Mouse (Mus musculus) gastrocnemius, postnatal 25 days (tissue): ENCODE measurements at regions not wholly inside any gene's neighbourhood (a gene's known extent, or its start where the extent isn't known, plus 50 kb on each side); places are given as distances from the start of the nearest gene placed in this dataset.
A peak's percentile ranks its signal among the peaks of the same experiment; 100 is the strongest.

Source experiments
- DNase-seq: peaks from one replicate; pipeline ENCODE4 v3.0.0; 2022

DNA sequence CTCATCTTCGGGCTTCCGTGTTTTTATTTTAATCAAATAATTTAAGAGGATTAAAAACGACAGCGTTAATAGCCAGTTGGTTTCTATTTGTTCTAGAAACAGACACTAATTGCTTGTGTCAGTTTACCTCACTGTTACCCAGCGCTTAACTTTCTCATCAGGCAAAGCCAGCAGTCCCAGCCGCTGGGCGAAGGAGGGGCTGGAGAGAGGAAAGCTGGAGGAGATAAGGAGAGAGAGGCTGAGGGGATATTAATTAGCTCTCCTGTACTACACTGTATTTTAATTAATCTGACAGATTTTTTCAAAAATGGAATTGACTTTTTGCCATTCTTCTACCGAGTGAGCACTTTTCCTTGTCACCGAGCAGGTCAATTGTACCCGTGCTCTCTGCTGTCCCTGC, 559.5 kb upstream of the Mki67 start:
- no peak for DNase-seq

DNA sequence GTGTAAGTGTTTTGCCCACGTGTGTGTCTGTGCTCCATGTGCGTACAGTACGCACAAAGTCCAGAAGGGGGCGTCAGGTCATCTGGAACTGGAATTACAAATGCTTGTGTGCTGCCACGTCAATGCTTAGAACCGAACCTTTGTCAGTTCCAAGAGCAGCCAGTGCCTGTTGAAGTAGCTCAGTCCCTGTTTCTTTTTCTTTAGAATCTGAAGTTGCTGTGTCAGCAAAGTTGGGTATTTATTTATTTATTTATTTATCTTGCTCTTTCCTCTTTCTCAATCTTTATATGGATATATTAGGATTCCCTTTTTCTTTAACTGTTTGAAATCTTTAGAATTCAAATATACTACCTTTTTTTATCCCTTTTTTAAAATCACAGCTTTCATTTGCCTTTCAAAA, 567.6 kb upstream of the Mki67 start:
- no peak for DNase-seq

DNA sequence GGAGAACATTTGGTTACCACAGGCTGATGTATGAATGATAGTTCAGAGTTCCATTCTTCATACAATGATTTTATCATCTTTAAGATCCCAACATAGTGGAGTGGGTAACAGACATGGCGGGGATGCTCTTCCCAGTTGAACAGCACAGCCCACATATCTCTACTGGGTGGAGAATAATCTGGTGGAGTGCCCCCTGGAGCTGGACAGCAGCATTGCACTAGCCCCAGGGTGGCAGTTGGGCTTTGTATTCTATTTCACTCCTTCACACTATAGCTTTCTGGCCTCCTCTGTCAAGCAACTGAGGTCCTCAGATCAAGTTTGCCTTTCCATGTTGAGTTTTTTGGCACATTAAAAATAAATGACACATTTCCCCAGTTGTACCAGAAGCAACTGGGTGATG, 569.4 kb upstream of the Mki67 start:
- DNase-seq, result no peak

DNA sequence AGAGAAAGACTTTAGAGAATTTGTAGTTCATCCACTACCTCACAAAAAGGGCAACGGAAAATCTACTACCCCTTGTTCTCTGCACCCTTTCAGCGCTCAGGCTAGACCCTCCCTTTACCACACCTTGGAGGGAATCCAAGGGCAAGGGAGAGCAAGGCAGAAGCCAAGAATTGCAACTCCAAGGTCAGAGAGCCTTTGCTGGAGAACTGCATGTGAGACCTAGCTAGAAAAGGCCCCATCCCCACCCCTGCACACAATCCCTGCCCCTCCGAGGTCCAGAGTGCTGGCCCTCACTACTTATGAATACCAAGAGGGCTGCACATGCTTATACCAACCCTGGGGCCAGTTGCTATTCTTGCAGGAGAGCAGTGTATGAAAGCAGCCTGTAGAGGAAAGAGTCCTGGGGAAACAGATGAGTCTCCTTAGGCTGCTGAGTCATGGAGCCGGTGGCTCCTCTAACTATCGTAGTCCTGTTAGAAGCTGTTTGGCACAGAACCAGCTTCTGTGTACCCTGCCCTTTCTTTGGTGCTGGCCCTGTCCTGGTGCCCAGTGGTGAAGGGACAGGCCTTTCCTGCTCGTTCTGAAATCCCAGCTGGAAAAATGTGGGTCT, 577.5 kb upstream of the Mki67 start:
- DNase-seq, result no peak

DNA sequence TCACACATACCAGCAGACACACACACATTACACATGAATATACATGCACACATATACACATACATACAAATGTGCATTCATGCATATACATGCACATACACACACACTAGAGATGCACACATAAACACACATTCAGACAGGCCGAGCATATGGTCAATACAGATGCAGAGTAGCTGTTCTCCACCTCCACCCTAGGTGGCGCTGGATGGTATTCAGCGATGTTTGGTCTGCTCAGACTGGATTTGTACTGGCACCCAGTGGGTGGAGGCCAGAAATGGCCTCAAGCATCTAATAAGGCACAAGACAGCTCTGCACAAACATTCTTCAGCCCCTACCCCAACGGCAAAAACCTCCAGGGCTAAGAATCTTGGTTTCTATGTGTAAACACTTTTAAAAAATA, 578.3 kb upstream of the Mki67 start:
- no peak for DNase-seq

DNA sequence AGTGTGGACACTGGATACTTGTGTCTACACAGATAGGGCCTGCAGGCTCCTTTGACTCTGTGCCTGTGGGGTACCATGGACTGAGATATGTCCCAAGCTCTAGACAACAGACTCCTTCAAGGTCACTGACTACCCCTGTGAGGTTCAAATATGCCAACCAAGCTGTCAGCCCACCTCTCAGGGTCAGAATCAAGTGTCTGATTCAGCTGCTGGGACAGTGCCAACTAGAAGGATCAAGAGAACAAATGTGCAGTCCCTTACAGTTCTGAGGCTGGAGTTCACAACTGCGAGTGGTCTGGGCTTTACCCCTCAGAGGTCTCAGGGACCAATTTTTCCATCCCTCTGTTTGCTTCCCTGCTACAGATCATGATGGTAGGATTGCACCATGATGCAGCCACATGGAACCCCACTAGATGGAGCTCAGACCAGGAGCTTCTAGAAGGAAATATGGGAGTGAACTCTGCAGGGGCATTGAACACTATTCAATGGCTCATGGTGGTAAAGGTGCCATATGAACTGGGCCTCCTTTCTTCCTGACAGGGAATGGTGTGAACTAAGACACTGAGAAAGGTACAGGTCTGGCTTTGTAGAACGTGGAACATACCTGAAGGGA, 581.8 kb upstream of the Mki67 start:
- no peak for DNase-seq

DNA sequence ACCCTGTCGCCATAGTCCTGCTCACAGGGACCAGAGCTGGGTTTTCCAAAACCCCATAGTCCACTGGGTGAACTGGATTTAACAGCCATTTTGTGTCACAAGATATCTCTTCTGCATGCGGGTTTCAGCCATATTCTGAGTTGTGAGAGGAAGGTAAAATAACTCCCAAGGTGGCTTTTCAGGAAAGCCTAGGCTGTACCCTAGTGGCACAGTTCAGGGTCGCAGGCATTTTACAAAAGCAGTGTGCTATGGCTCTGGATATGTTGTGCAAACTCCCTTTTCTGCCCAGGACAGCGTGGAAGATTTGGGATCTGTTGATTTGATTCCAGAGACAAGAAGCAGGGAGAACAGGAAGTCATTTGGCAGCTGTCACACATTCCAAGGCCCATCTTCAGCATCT, 588.3 kb upstream of the Mgmt start:
- DNase-seq, result no peak

DNA sequence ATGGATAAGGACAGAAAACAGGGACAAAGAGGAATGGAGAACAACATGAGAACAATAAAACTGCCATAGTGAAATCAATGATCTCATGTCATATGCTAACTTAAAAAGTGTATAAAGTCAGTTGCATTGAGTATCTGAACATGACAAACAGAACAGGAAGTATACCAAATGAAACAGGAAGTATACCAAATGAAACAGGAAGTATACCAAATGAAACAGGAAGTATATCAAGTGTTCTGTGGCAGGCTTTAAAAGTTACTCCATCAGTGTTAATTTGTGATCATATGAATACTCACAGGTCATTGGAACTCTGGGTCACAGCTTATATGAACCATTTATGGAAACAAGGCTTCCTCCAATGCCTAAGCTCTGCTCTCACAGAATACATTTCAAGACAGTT, 585.6 kb upstream of the Mgmt start:
- no peak for DNase-seq

DNA sequence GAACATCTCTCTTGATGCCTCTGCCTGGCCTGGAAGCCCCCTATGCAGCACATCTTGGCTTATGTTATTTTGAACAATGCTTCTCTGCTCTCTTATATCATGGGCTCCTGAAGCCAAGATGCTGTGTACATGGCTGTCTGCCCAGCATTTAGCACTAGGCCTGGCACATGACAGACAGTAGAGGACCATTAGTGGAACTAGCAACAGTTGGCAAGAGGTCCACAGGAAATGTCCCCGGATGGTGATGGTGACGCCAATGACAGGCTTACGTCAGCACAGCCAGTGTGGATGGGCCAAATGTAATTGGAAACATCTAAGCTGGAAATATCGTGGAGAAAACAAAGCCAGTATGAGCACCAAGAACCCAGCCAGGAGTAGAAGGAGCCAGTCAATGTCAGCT, 567.1 kb upstream of the Mgmt start:
- peak; percentile 17 for DNase-seq

DNA sequence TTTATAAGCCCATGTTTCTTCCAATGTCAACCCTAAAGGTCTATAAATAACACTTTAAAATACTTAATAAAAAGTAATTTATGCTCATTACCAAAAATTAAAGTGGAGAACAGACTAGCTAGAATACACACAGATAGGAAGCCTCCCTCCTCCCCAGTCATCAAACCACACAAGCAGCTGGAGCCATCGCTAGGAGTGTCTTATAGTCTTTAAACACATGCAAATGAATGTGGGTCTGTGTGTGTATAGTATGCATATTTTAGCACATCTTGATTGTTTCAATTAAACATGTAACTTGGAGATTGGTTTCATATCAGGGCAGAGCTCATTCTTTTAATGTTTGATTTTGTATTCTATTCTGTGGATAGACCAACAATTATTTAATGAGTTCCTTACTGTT, 564.0 kb upstream of the Mgmt start:
- no peak for DNase-seq

DNA sequence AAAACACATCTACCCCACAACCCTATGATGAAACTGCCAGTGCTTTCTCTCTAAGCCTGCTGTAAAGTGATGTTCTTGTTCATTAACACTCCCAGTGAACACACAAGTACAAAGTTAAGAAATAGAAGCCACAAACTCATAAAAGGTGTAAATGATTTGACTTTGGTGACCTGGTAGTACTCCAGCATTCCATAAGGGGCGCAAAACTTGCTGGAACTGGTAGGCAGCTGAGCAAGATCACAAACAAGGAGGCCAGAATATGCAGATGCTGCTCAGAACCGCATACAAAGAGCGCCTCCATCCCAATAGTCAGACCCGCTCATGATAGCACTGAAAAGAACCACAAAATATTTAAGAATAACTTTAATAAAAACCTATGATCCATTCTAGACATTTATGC, 561.6 kb upstream of the Mgmt start:
- no peak for DNase-seq

DNA sequence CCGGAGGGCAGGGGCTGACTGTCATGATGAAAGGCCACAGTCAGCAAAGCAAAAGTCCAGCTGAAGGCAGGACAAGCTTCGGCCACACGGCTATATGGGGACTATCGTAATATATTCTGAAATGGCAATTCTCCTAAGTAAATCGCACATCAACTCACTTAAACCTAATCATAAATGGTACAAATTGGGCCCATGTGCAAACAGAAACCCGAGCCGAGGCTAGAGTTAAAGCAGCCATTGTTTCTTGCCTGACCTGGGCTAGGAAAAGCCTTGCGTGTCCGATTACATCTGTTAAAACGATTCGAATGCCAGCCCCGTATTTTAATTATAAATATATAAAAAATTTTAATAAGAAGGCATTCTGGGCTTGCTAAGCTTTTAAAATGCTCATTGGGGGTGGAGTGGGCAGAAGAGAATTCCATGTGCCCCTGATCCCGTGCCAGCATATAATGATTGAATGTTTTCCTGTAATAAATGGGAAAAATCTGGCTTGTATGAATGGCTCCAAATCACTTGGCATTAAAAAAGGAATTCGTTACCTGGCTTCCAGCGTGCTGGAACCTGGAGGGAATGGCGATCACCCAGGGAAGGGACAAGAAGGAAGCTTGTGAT, 552.7 kb upstream of the Mgmt start:
- no peak for DNase-seq

DNA sequence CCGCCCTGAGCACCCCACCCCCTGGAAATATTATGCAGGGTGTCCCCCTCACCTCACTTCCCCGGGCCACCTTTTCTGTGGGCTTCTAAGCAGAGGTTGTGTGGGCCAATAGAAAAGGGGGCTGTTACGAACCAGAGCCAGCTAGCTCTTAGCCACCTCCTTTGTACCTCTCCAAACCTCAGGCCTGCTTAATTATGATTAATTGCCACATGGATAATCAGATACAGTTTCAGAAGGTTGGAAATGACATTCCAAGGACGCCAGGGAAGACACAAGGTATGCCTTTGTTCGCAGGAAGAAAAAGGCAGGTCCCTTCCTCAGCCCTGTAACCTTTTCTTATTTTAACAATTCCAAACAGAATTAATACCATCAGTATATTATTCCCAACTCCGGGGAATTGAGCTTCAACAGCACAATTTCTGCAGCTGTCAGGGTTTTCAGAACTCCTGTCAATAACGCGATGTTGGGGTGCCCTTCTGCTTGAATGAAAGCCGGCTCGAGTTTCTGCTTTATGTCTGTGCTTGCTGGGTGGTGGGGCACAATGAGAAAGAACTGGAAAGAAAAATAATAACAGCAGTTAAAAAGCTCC, 552.1 kb upstream of the Mgmt start:
- no peak for DNase-seq

DNA sequence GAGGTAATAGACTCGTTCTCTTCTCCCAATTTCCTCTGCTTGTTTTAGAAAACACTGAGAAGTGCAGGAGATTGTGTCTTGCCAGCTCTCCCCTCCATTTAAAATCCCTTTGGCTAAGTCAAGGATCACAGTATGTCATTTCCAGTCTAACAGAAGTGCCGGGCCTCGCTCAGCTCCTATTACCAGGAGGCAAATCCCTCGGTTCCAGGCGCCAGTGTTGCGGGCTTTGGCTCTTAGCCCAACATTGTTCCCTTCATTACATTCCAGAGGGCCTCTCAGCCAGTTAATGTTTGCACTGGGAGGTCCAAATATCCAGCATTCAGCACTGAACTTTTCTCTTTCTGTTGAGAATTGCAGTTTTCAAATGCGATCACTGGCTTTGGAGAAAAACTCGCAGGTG, 551.6 kb upstream of the Mgmt start:
- peak; percentile 26 for DNase-seq

DNA sequence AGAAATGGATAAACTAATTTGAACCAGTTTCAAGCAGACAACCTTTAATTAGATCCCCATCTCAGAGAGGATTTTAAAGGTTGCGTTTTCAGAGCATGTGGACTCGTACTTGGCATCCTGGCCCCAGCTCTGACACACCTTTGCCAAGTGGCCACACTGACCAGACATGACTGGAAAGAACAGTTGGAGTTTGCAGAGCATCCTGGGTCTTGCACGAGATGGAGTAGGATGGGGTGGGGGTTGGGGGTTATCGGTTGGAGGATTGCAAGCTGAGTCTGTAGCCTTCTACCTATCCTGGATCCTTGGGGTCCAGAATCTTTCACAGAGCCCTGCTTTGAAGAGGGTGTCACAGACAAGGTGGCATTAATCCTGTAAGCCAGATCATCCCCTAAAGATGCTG, 550.9 kb upstream of the Mgmt start:
- no peak for DNase-seq

DNA sequence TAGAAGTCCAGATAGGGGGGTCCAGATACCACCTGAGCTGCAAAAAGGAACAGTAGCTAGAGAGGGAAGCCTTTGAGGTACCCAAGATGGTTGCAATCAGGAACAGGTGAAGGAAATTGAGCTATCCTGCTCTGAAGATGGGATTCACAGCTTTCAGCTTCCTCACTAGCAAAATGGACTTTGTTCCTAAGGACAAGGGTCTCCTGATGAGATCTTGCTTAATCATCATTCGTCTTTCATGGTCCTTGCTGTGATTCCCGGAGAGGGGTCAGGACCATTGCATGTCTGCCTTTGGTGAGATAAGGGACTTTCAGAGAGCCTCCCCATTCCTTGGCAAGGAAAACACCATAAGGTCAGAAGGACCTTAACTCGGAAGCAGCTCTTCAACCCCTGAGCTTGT, 549.4 kb upstream of the Mgmt start:
- no peak for DNase-seq

DNA sequence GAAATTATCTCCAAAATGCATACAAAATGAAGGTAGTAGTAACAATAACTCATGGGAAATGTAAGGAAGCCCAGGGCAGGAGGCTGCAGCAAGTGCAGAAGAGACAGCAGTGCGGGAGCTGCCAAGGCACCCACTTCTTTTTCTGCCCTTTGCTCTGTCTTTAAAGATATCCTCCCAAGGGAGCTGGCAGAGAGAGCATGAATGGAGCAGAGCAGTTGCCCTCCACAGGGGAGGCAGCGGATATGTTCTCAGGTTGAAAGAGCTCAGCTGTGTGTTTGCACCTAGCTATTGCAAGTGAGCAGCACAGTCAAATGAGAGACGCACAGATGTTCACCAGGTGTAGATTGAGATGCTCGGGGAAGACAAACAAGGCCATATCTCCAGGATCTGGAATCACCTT, 547.9 kb upstream of the Mgmt start:
- DNase-seq, result no peak

DNA sequence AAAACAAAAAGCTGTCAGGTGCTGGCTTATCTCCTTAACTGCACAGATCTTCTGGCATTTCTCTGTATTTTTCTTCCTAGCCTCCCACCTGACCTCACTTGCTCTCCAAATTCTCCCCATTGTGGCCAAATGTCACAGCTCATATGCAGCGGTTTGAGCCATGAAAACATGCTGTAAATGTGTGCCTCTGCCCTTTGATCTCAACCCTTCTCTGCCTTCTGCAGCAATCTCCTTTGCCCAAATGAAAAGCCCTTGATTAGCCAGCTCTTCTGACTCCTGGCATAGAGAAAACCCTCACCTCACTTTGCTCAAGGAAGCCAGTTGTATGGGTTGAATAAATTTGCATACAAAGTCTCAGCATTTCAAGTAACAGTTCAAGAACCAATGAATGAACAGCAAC, 546.1 kb upstream of the Mgmt start:
- no peak for DNase-seq

DNA sequence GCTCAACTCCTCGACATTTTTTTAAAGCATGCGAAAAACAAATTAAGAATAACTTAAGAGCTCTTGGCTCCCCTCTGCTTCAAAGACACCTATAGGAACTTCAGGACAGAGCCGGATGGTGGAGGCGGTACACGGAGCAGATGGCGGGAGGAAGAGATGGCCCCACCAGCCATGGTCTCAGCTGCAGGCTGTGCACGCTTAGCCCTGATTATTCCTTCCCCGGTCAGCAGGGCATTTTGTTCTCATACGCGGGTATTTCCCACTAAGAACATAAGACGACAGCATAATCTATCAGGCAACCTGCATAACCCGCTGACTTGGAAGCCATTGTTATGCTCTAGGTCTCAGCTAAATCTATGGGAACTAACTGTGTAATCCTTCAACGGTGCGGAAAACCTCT, 544.8 kb upstream of the Mgmt start:
- DNase-seq, result no peak

DNA sequence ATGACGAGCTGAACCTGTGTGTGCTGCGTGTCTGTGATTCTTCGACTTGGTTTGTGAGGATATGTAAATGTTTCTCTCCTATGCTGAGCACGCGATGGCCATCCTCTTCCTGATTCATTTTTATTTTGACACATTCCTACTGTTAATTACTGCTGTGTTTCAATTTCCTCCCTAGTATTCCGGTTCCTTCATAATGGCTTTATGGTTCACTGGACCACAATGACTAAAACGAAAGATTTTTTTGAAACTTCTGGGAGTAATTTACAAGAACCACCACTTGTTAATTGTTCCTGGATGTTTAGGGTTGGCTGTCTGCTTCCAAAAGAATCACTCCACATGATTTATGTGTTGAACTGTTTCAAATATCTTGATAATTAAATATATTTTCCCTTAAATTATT, 537.4 kb upstream of the Mgmt start:
- DNase-seq, result no peak

DNA sequence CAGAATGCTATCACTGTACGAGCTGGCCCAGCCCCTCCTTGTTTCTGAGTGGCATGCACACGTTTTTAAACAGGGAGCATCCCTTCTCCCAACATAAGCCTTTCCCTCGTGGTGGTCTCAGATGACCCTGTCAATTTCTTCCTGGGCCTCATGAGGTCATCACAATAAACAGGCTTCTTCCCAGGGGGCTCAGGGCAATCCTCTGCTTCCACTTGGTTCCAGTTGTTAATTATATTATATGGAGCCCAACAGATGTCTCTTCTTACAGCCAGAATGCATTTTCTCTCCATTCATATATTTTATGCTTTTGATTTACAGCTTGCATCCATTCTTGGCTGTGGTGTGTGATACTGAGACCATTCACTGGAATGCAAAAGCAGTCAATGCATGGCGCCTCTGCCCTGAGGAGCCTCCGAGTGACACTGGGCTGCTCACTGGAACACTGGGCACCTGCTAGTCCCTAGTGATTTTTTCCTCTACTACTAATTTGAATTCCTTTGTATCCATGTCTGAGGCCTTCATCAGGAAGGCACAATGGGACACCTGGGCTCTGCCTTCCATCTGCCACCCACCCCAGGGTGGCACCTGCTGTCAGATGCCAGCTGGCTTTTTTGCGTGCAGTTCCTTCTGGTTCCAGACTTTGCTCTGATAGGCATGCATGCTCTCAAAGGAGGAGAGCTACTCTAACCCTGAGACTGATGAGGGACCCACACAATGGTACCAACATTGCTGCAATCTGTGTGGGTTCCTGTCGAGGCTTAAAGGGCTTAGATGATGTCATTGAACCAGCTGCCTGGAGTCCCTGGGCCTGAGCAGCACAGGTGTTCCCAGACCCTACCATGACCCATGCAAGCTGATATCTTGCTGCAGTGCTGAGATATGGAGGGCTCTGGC, 528.8 kb upstream of the Mgmt start:
- no peak for DNase-seq

DNA sequence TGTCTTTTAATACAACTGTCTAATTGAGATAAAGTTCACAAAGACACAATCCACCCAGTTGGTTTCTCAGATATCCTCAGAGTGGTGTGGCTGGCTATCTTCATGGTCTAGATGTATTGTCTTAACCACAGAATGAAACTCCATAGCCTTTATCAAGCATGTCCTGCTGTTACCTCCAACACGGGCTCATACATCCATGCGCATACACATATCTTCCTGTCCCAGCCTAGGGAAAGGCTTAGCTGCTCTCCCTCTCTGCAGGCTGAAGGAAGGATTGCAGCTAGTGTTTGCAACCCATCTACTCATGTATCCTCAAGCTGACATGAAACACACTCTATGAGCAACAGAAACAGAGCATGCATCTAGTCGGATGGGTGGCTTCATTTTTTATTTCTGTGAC, 517.2 kb upstream of the Mgmt start:
- no peak for DNase-seq

DNA sequence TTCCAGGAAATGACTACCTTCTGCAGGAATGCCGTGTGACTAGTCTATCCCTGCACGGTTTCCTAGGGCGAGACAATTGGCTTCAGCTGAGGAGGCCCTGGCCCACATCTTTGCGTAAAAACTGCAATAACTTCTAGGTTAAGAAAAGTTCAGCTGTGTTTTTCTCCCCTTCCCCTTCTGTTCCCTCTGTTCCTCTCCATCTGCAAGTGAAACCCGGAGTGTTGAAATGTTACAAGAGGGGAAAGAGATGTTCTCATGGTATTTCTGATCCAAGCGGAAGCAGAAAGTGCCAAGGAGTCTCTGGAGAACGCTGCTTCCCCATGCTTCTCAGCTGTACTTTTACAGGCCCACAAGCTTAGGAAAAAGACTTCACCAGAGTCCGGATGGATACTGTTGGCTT, 516.7 kb upstream of the Mgmt start:
- peak; percentile 66 for DNase-seq
